Mouse (Mus musculus) limb, embryonic 13.5 days (tissue): ENCODE measurements around the gene Zfhx2. TPM values are rescaled to one million over a fixed set of nuclear protein-coding genes. Genes with fewer than 3 reads are reported as not detected.
"Not testable (repeated sequence)": the region's sequence is repeated elsewhere in the genome, so short reads cannot be mapped to it uniquely, and the experiment has no call there.

Experiments
- ATAC-seq: fragments of 200-750 bp; cut with Nextera tagmentation; 2 replicates; pipeline ENCODE4 v1.8.0; 2017; ENCODE audit warnings: low read depth, moderate number of reproducible peaks, moderate TSS enrichment; ENCODE audit not compliant: low FRiP score
- H3K27ac ChIP-seq: fragments of 300-500 bp; sonication (generic); 2 replicates; pipeline ENCODE4 v1.5.1; 2015; ENCODE audit warnings: inconsistent platforms, mild to moderate bottlenecking, moderate library complexity
- H3K27me3 ChIP-seq: fragments of 300-500 bp; sonication (generic); 2 replicates; pipeline ENCODE4 v1.6.1; 2015; ENCODE audit warnings: mild to moderate bottlenecking, inconsistent platforms
- H3K36me3 ChIP-seq: fragments of 300-500 bp; sonication (generic); 2 replicates; pipeline ENCODE4 v1.6.1; 2015; ENCODE audit warnings: inconsistent platforms, mild to moderate bottlenecking, moderate library complexity
- H3K4me1 ChIP-seq: fragments of 300-500 bp; sonication (generic); 2 replicates; pipeline ENCODE4 v1.6.1; 2015; ENCODE audit warnings: inconsistent platforms
- H3K4me2 ChIP-seq: fragments of 300-500 bp; sonication (generic); replicated peaks from 2 replicates; pipeline ENCODE4 v1.6.1; 2015; ENCODE audit warnings: inconsistent platforms, mild to moderate bottlenecking, moderate library complexity
- H3K4me3 ChIP-seq: fragments of 300-500 bp; sonication (generic); 2 replicates; pipeline ENCODE4 v1.5.1; 2015; ENCODE audit warnings: moderate library complexity, mild to moderate bottlenecking, inconsistent platforms
- H3K9ac ChIP-seq: fragments of 300-500 bp; sonication (generic); 2 replicates; pipeline ENCODE4 v1.6.1; 2015; ENCODE audit warnings: mild to moderate bottlenecking, inconsistent platforms
- H3K9me3 ChIP-seq: fragments of 300-500 bp; sonication (generic); 2 replicates; pipeline ENCODE4 v1.6.1; 2016; ENCODE audit warnings: inconsistent platforms
- WGBS: fragments of 180-500 bp; shearing (Covaris S2); methylation state at CpG from one replicate; pipeline ENCODE4 v1.1.7; 2015; 5-methylcytosine and 5-hydroxymethylcytosine counted together
- polyA plus RNA-seq: library from polyadenylated mRNA; unstranded; fragments of >200 nt; fragmentation: Nextera tagmentation; extraction: Ambion mirVana; gene quantifications from 2 replicates; pipeline ENCODE4 v1.2.1, GENCODE M21; 2015

Zfhx2 gene
- polyA plus RNA-seq, 1 experiment from 2014 or later: 6.2 TPM

GRCm38 (mm10) chr14:55054191-55054749, 37.9 kb downstream of the Zfhx2 start:
- Histone ChIP-seq H3K9ac (no peak overlapping the region), H3K27me3 (no peaks in the 10 kb centered on the region), H3K4me2 (no peak overlapping the region), H3K27ac (no peak overlapping the region), H3K9me3 (no peaks in the 10 kb centered on the region), H3K4me3 (no peak overlapping the region), H3K36me3 (no peaks in the 10 kb centered on the region), H3K4me1 (0 out of 2 replicates have a peak, but pooled peaks cover 5% of the 10 kb centered on the region)
- no peak for ATAC-seq
- WGBS: 77% methylated on average over 10 of the region's 10 CpGs

- no peak overlapping the region for H3K27ac ChIP-seq
These were observed 38.4 kb downstream of the Zfhx2 start for GRCm38 (mm10) chr14:55053708-55054190.

GRCm38 (mm10) chr14:55053050-55053449, 39.1 kb downstream of the Zfhx2 start:
- Histone ChIP-seq H3K36me3 (no peaks in the 10 kb centered on the region), H3K9ac (no peak overlapping the region), H3K4me2 (no peak overlapping the region), H3K4me3 (no peak overlapping the region), H3K27me3 (no peaks in the 10 kb centered on the region), H3K4me1 (0 out of 2 replicates have a peak, but pooled peaks cover 5% of the 10 kb centered on the region), H3K27ac (no peak overlapping the region), H3K9me3 (no peaks in the 10 kb centered on the region)
- 78% methylated on average over 4 of the region's 4 CpGs for WGBS
- ATAC-seq: no peak

More at GRCm38 (mm10) chr14:55053708-55054190, 38.4 kb downstream of the Zfhx2 start:
- ATAC-seq: no peak
- Histone ChIP-seq H3K4me2 (no peak overlapping the region), H3K9me3 (no peaks in the 10 kb centered on the region), H3K4me3 (no peak overlapping the region), H3K36me3 (no peaks in the 10 kb centered on the region), H3K9ac (no peak overlapping the region), H3K27me3 (no peaks in the 10 kb centered on the region), H3K4me1 (0 out of 2 replicates have a peak, but pooled peaks cover 5% of the 10 kb centered on the region)
- 93% methylated on average over 13 of the region's 17 CpGs for WGBS

GRCm38 (mm10) chr14:55052496-55052895, 39.6 kb downstream of the Zfhx2 start:
- Histone ChIP-seq H3K4me3 (no peak overlapping the region), H3K27ac (no peak overlapping the region), H3K9me3 (no peaks in the 10 kb centered on the region), H3K4me2 (no peak overlapping the region), H3K27me3 (no peaks in the 10 kb centered on the region), H3K9ac (no peak overlapping the region), H3K36me3 (no peaks in the 10 kb centered on the region), H3K4me1 (0 out of 2 replicates have a peak, but pooled peaks cover 5% of the 10 kb centered on the region)
- 74% methylated on average over 9 of the region's 9 CpGs for WGBS
- no peak for ATAC-seq

- Histone ChIP-seq H3K4me3 (no peak overlapping the region), H3K4me1 (0 out of 2 replicates have a peak, but pooled peaks cover 5% of the 10 kb centered on the region), H3K27me3 (no peaks in the 10 kb centered on the region), H3K9me3 (no peaks in the 10 kb centered on the region), H3K36me3 (no peaks in the 10 kb centered on the region), H3K4me2 (no peak overlapping the region), H3K27ac (no peak overlapping the region), H3K9ac (no peak overlapping the region)
- WGBS: 86% methylated on average over 2 of the region's 2 CpGs
- no peak for ATAC-seq
These were observed 44.1 kb downstream of the Zfhx2 start for GRCm38 (mm10) chr14:55047971-55048531.

GRCm38 (mm10) chr14:55043694-55044093, 48.4 kb downstream of the Zfhx2 start:
- WGBS: 92% methylated on average over 1 of the region's 2 CpGs
- not testable (repeated sequence) for H3K9ac ChIP-seq, H3K4me2 ChIP-seq, ATAC-seq, H3K36me3 ChIP-seq, H3K27ac ChIP-seq, H3K27me3 ChIP-seq, H3K9me3 ChIP-seq, H3K4me1 ChIP-seq, H3K4me3 ChIP-seq

- no peak overlapping the region for H3K4me2 ChIP-seq
- H3K9me3 ChIP-seq: no peaks in the 10 kb centered on the region
- H3K4me1 ChIP-seq: peaks cover 15% of the 10 kb centered on the region
- H3K27ac ChIP-seq: no peak overlapping the region
- 58% methylated on average over 19 of the region's 19 CpGs for WGBS
- H3K27me3 ChIP-seq: no peaks in the 10 kb centered on the region
- no peak overlapping the region for H3K9ac ChIP-seq
- no peak overlapping the region for H3K4me3 ChIP-seq
- H3K36me3 ChIP-seq: no peaks in the 10 kb centered on the region
- no peak for ATAC-seq
These were observed 59.4 kb downstream of the Zfhx2 start for GRCm38 (mm10) chr14:55032695-55033225.

GRCm38 (mm10) chr14:55029034-55029698, 63.0 kb downstream of the Zfhx2 start:
- no peak for ATAC-seq
- peaks cover 18% of the 10 kb centered on the region for H3K36me3 ChIP-seq
- no peak overlapping the region for H3K4me3 ChIP-seq
- H3K9me3 ChIP-seq: no peaks in the 10 kb centered on the region
- H3K27ac ChIP-seq: no peak overlapping the region
- WGBS: 11% methylated on average over 11 of the region's 11 CpGs
- H3K9ac ChIP-seq: no peak overlapping the region
- peak overlapping the region; percentile 41; the same call in 1 of the 2 replicates for H3K4me2 ChIP-seq
- peaks cover 20% of the 10 kb centered on the region for H3K4me1 ChIP-seq
- H3K27me3 ChIP-seq: no peaks in the 10 kb centered on the region

GRCm38 (mm10) chr14:55028333-55028835, 63.7 kb downstream of the Zfhx2 start:
- H3K36me3 ChIP-seq: peaks cover 24% of the 10 kb centered on the region
- no peak overlapping the region for H3K4me3 ChIP-seq
- 0 out of 2 replicates have a peak overlapping the region, but pooled peaks have one; percentile 4 for H3K9ac ChIP-seq
- H3K4me1 ChIP-seq: peaks cover 20% of the 10 kb centered on the region
- WGBS: 11% methylated on average over 5 of the region's 5 CpGs
- H3K9me3 ChIP-seq: no peaks in the 10 kb centered on the region
- no peak; the same call in 1 of the 2 replicates for ATAC-seq
- peak overlapping the region; percentile 41 for H3K4me2 ChIP-seq
- no peak overlapping the region for H3K27ac ChIP-seq
- H3K27me3 ChIP-seq: no peaks in the 10 kb centered on the region

GRCm38 (mm10) chr14:55027653-55028052, 64.5 kb downstream of the Zfhx2 start:
- Histone ChIP-seq H3K27me3 (no peaks in the 10 kb centered on the region), H3K36me3 (peaks cover 31% of the 10 kb centered on the region), H3K4me1 (peaks cover 20% of the 10 kb centered on the region), H3K4me2 (no peak overlapping the region), H3K9me3 (no peaks in the 10 kb centered on the region), H3K9ac (no peak overlapping the region), H3K27ac (no peak overlapping the region), H3K4me3 (no peak overlapping the region)
- ATAC-seq: no peak
- WGBS: 30% methylated on average over 6 of the region's 6 CpGs

- H3K27ac ChIP-seq: no peak overlapping the region
- H3K27me3 ChIP-seq: no peaks in the 10 kb centered on the region
- no peak overlapping the region for H3K9ac ChIP-seq
- peaks cover 20% of the 10 kb centered on the region for H3K4me1 ChIP-seq
- WGBS: 24% methylated on average over 5 of the region's 5 CpGs
- no peaks in the 10 kb centered on the region for H3K9me3 ChIP-seq
- peaks cover 35% of the 10 kb centered on the region for H3K36me3 ChIP-seq
- no peak overlapping the region for H3K4me2 ChIP-seq
- H3K4me3 ChIP-seq: no peak overlapping the region
- ATAC-seq: no peak
These were observed 64.9 kb downstream of the Zfhx2 start for GRCm38 (mm10) chr14:55027251-55027650.

GRCm38 (mm10) chr14:55025527-55025926, 66.6 kb downstream of the Zfhx2 start:
- peaks cover 20% of the 10 kb centered on the region for H3K4me1 ChIP-seq
- H3K27me3 ChIP-seq: no peaks in the 10 kb centered on the region
- ATAC-seq: no peak
- 74% methylated on average over 5 of the region's 5 CpGs for WGBS
- H3K9me3 ChIP-seq: no peaks in the 10 kb centered on the region
- H3K36me3 ChIP-seq: peaks cover 52% of the 10 kb centered on the region
- H3K27ac ChIP-seq: no peak overlapping the region
- no peak overlapping the region for H3K9ac ChIP-seq
- H3K4me2 ChIP-seq: no peak overlapping the region
- no peak overlapping the region for H3K4me3 ChIP-seq
